Mouse (Mus musculus) liver, adult 2 months (tissue): ENCODE measurements around the gene Cramp1l.

Source experiments
- CTCF ChIP-seq: fragments of 200-500 bp; IDR thresholded peaks from 2 replicates; pipeline ENCODE4 v1.5.1; 2011; ENCODE audit warnings: low read depth, low read length, control low read depth
- POLR2A ChIP-seq: fragments of 200-500 bp; IDR thresholded peaks from 2 replicates; pipeline ENCODE4 v1.6.1; 2011; ENCODE audit warnings: low read length, control low read depth; ENCODE audit not compliant: insufficient read depth; ENCODE audit errors: extremely low read depth

DNA sequence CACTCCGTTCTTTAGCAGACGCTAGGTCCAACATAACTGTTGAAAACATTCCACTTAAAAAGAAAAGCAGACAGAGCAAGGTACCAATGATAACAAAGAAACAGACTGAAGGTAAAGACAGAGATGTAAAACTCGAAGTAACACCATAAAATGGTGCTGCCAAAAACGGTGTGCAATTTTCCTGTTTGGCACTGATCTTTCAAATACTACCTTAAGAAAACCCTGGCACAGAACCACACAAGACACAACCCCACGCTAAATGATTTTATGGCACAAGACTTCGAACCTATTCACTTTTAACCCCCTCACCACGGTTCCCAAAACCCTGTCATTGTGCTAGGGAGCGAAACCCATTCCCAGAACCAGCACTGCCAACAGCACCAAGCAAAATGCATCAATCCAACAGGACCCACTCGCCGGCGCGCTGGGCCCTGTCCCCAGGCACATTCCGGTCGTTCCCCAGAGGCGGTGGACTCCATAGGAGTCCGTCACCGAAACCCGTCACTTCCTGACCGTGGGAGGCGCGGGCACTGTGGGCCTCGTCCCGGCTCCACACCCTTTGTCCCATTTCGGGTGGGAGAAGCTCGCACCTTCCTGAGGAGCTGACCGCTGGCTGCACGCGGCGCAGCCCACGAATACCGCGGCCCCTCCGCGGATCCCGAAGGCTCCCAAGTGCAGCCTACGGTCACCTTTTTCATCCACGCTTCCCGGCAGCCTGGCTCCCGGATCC lies 582 bp downstream of the Cramp1l start:
- no peak for TF ChIP-seq CTCF
- no peak for TF ChIP-seq POLR2A
